Mouse (Mus musculus): ENCODE results near the gene Ldah. TPM values are rescaled to one million over a fixed set of nuclear protein-coding genes. Genes with fewer than 3 reads are reported as not detected.

Gene Ldah
- total RNA-seq, 2 experiments from 2014 or later, result 43.6 to 45.4 TPM

DNA sequence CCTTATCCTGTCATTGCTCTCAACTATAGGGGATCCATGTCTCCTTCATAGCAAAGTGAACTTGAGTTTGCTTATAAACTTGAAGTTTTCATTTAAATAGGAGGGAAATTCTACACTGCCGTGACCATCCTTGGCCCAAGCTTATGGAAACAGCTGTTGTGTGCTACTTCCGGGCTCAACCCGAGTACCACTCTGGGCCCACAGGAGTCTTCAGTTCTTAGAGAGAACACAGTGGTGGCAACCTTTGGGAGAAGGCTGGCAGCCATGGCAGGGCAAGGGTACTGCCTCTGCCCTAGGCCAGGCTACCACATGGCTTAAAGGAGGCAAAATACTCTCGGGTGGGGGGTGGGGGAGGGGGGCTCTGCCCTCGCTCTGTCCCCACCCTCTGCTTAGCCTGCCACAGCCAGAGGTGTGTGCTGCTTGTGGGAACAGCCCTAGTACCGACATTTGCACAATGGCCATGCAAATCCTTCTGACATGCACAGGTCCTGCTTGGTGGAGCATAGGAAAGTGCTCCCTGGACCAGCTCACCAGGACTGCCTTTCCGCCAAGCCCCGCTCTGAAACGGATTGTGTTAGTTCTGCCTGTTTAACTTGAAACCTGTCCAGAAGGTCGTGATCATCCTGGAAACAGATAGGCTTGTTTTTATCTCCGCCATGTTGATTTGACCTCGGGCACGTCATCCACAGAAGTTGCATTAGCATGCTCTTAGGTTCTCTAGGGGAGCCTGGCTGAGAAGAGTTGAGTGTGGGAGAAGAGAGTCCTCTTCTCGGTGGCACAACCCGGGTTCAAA lies 73.5 kb downstream of the Ldah start:
- no peak for DNase-seq (ENCODE audit: low spot score in 2 of 2)

GRCm38 (mm10) chr12:8287970-8288369 lies 80.1 kb downstream of the Ldah start:
- no peak for DNase-seq (ENCODE audit: low spot score in 2 of 2)

GRCm38 (mm10) chr12:8289099-8289498 lies 81.2 kb downstream of the Ldah start:
- DNase-seq (ENCODE audit: low spot score in 2 of 2), result no peak

DNA sequence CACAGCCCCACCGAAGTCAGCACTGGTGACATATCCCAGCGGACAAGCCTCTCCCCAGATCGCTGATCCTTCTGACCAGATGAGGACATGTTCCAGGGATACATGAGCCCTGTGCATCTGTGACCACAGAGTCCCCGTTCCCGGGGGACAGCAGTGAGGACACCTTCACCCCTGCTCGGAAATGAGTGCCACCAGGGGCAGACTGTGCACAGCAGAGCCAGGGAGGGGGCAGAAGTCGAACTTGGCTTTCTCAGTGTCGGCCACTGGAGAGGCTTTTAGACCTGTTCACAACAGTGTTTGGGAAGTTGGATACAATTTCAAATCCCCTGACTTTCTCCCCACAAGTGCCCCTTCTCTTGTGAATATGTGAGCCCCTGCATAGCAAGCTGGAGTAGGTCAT lies 81.6 kb downstream of the Ldah start:
- DNase-seq (ENCODE audit: low spot score in 2 of 2), result no peak

DNA sequence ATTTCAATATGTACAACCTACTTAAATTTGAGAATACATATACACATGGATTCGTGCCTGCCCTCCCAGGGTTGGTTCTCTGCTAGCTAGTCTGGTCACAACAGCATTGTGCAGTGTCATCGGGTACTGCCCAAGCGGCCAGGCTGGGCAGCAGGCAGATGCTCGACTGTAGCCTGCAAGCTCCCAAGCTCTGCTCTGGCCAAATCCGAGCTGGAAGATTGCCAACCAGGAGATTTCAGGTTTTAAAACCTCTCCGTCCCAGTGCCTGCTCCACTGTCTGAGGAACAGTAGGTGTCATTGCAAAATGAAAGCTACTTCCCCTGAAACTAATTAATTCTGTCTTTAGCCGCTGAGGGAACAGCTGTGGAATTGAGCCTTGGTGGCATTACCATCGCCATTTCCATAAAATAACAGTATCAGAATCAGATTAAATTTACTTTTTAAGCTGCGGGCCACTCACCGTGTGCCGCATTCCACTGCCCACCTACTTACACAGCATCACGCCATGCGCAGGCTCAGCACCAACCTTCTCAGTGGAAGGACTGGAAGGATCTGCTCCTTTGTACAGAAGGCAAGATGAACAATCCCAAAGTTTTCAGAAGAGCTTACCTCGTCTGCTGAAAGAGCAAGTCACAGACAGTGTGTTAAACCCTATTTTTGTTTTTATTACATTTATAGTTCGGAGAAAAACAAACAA lies 83.4 kb downstream of the Ldah start:
- peak in 1 of 2 experiments; percentile 27 for DNase-seq (ENCODE audit: low spot score in 2 of 2)

DNA sequence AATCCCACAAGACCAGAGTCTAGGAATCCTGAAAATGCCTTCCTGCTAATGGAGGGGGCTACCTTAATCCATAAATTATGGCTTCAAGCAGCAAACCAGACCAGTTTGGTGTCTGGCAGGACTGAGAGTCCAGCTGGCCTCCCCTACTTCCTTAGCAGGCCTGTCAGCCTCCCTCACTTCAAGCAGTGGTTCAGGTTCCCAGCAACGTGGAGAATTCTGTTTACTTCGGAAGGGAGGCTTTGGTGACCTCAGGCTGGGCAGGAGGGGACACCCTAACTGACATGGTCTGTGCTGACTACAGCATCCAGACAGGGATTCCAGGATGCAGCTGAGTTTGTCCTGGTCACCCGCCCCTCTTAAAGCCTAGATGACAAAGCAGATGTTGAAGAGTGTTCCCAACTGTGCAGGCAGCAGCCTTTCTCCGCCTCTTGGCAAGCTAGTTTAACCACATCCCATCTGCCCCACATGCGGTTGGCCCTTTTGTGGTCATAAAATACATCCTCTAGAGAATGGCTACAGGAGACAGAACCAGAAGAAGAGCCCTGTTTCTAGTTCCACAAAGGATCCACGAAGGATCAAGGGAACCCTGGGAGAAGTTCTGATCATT lies 87.5 kb downstream of the Ldah start:
- no peak for DNase-seq (ENCODE audit: low spot score in 2 of 2)

GRCm38 (mm10) chr12:8296154-8296553 lies 88.2 kb downstream of the Ldah start:
- no peak for DNase-seq (ENCODE audit: low spot score in 2 of 2)

DNA sequence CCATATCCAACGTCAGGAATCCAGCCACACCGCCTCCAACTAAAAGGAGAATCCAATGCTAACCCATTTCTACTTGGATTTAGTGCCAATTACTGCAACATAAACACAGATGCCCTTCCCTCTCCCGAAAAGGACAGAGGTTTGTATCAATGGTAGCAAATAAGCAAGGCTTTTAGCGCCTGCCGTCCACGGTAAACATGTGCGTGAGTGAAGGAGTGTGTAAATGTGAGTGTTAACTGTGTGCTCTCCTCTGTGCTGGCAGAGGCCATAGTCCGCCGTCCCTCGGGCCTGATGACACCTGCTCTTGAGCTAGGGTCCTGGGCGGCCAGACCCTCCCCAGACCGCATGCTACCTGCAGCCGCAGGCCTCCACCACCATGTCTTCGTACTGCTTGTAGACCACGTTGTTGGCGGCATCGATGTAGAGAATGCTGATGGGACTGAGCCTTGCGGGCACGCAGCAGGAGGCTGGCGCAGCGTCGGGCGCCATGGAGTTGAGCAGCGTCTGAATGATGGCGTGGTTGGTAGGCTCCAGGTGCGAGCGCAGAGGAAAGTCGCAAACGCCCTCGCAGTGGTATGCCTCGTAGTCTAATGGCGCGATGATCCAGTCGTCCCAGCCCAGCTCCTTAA lies 89.8 kb downstream of the Ldah start:
- DNase-seq (ENCODE audit: low spot score in 2 of 2), result no peak

- no peak for DNase-seq (ENCODE audit: low spot score in 2 of 2)
Measured at GRCm38 (mm10) chr12:8298361-8299142, 90.6 kb downstream of the Ldah start.

DNA sequence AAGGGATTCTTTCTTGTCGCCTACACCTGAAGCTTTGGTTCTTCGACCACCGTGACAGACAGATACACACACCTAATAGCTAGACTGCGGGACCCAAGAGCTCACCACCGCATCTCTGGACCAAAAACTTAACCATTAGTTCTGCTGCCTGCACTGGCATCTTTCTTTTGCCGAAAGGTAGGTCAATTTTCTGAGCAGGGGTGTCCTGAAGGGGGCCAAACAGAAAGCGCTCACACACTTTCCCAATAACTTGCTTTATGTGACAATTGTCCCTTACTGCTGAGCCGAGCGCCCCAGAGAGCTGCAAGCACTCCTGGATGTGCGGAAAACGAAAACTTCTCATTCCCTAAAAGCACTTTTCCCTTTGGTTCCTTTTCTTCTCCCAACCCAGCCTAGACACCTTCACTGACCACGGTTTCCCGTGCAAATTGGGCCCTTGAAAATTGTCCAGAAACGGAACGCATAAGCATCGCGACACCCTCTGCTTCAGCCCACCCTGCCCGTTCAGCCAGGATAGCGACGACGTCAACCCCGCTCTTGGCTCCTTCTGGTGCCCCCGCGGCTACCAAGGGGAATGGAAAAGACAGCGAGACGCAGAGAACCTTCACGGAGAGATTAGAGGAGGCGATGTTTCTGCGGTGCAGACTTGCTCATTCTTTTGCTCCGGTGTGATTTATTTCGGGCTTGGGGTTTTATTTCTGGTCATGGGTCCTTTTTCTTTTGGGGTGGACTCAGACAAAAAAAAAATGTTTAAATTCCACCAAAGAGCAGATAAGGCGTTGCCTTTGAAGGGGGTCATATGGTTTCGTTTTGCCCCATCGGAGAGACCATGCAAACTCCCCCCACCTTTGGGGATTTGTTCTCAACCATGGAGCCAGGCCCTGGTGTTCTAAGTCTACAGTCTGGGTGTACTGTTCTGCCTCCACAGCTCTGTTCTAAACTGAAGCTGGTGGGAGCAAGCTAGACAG lies 91.5 kb downstream of the Ldah start:
- no peak for DNase-seq (ENCODE audit: low spot score in 2 of 2)

- DNase-seq (ENCODE audit: low spot score in 2 of 2), result no peak
Measured at GRCm38 (mm10) chr12:8300111-8300480, 92.2 kb downstream of the Ldah start.

GRCm38 (mm10) chr12:8300521-8300920 lies 92.6 kb downstream of the Ldah start:
- DNase-seq (ENCODE audit: low spot score in 2 of 2), result no peak

DNA sequence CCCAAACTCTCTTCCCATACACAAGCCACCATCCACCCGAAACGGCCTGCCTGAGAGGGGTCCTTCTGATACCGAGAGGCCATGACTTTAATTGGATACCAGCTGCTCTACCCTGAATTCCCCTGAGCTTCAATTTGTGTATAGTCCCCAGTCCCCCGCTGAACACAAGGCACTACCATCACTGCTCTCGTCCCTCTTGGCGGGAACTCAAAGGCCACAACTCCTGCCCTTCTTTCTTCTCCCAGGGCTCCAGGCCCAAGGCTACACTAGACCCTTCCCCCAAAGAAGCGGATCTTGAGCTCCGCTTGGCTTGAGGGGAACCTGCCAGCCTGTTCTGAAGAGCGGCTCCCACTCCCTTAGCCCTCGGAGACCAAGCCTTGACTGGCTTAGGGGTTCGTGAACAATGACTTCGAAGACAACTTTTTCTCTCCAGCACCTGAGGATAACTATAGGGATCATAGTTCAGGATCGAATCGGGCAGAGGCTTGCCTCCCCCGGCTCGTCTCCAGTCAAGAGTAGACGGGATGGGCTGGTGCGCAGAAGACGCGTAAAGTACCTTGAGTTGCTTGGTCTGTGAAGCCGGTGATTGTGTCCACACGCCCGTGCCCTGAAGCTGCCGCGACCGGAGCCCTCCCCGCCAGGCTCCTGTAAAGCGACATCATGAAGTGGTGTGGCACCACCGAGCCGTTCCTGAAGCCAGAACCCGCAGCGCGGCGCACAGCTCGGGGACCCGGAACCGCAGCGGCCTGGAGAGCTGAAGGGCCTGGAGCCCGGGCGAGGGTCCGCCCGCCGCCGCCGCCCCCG lies 93.3 kb downstream of the Ldah start:
- DNase-seq (ENCODE audit: low spot score in 2 of 2), result no peak

DNA sequence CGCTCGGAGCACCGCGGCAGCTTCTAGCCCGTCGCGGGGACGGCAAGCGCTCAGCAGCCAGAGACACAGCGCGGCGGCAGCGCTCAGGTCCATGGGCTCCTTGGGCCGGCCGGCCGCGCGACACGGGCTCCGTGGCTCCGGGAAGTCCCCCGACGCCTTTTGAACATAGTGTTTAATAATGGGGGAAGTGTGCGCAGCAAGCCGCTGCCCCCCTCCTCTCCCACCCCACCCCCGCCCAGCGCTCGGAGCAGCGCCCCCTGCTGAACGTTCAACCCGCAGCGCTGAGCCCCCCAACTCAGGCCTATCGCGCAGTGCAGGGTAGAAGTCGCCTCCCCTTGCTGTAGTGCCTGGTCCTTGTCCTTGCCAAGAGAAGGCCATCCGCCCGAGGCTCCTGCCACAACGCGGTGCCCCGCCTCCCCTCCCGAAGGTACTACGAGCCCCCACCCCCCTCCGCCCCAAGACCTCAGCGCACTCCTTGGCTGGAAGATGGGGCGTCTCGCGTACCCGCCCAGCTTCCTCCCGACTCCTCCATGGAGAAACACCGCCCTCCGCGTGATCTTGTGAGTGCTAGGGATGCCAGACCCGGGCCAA lies 94.0 kb downstream of the Ldah start, which contains the start of gene Gdf7:
Gene Gdf7 (minus strand): TSS at position 114 of the 591 bp plus-strand sequence.
- DNase-seq (ENCODE audit: low spot score in 2 of 2), result no peak

GRCm38 (mm10) chr12:8305258-8305657 lies 97.4 kb downstream of the Ldah start:
- DNase-seq (ENCODE audit: low spot score in 2 of 2), result no peak

GRCm38 (mm10) chr12:8306432-8306831 lies 98.5 kb downstream of the Ldah start:
- DNase-seq (ENCODE audit: low spot score in 2 of 2), result peak in 1 of 2 experiments; percentile 71

DNA sequence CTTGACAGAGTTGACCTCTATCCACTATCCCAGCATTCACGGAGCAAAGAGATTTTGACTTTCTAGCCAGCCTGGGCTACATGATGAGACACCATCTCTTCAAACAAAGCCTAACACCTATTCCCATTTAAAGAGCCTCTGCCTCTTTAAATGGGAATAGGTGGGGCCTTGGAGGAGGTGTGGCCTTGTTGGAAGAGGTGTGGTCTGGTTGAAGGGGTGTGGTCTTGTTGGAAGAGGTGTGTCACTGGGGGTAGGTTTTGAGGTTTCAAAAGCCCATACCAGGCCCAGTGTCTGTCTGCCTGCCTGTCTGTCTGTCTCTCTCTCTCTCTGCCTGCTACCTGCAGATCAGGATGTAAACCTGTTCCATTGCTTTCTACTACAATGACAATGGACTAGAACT lies 99.0 kb downstream of the Ldah start:
- no peak for DNase-seq (ENCODE audit: low spot score in 2 of 2)

GRCm38 (mm10) chr12:8310992-8311391 lies 103.1 kb downstream of the Ldah start:
- DNase-seq (ENCODE audit: low spot score in 2 of 2), result no peak

DNA sequence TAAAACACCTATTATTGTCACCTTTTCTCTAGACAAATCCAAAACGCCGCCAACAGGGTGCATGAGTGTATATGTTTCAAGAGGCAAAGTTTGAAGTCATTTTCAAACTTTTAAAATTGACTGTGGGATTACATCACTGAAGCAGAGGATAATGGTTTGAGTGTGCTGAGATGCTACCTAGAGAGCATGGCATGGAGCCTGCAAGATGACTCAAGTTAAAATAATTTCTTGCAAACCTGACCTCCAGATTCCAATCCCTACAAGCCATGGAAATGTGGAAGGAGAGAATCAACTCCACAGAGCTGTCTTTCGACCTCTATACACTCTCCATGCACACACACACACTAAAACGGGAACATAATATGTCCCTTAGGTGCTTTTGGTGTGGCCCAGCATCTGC lies 104.4 kb downstream of the Ldah start:
- no peak for DNase-seq (ENCODE audit: low spot score in 2 of 2)

Measured in layer of hippocampus, adult 18-20 months (tissue).